Mouse (Mus musculus): ENCODE measurements at regions not wholly inside any gene's neighbourhood (a gene's known extent, or its start where the extent isn't known, plus 50 kb on each side); places are given as distances from the start of the nearest gene placed in this dataset.

GRCm38 (mm10) chr11:84760622-84761196, 58.6 kb downstream of the Mrm1 start:
- DNase-seq (ENCODE audit: extremely low spot score, low read depth, low spot score), result no peak

- DNase-seq (ENCODE audit: extremely low spot score, low read depth, low spot score), result no peak
Measured at GRCm38 (mm10) chr11:84759478-84759986, 59.8 kb downstream of the Mrm1 start.

- DNase-seq (ENCODE audit: extremely low spot score, low read depth, low spot score), result no peak
Measured at GRCm38 (mm10) chr11:84752007-84752406, 67.3 kb downstream of the Mrm1 start.

GRCm38 (mm10) chr11:84749490-84750349, 69.6 kb downstream of the Mrm1 start:
- DNase-seq (ENCODE audit: extremely low spot score, low read depth, low spot score), result no peak

DNA sequence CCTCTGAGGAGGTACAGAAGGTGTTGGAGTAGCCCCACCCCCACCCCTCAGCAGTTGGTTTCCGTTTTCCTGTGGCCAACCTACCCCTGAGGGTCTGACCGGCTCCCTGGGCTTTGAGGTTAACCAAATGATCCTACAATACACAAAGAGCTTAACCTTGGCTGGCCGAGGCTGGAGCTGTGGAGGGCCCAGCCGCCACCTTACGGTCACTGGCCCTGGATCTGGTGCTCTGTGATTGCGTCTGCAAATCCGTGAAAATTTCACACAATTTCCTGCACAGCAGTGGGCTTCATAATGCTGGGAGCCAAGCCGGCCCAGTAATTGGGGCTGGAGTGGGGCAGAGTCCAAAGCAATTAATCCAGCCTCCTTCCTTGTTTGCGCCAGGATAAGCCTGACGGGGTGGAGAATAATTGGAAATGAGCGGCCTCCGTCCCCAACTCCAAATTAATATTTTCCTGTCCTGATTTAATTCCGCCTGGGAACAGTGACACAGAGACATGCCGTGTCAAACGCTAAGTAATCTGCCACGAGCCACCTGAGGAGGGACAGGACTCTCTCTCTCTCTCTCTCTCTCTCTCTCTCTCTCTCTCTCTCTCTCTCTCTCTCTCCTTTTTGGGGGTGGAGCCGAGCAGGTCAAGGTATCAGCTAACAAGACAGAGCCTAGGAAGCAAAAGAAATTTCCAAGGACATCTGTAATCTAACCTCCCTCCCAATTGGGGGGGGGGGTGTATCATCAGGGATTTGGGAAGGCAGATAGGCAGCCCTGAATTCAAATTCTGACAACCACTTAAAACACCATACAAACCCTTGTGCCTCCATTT, 80.3 kb downstream of the Mrm1 start:
- no peak for DNase-seq (ENCODE audit: extremely low spot score, low read depth, low spot score)

DNA sequence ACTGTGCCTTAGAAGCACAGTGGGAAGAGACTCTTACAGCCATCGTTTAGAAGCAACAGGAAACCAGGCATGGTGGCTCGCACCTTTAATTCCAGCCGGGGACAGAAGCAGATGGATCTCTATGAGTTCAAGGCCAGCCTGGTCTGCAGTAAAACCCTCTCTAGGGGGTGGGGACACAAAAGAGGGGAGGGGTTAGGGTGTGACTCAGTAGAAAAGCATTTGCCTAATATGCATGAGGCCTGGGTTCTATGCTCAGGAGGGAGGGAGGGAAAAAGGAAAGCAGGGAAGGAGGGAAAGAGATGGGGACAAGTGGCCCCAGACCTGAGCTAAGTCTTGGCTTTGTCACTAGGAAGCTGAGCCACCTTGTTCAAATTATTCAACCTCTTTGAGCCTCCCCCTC, 81.2 kb downstream of the Mrm1 start:
- no peak for DNase-seq (ENCODE audit: extremely low spot score, low read depth, low spot score)

DNA sequence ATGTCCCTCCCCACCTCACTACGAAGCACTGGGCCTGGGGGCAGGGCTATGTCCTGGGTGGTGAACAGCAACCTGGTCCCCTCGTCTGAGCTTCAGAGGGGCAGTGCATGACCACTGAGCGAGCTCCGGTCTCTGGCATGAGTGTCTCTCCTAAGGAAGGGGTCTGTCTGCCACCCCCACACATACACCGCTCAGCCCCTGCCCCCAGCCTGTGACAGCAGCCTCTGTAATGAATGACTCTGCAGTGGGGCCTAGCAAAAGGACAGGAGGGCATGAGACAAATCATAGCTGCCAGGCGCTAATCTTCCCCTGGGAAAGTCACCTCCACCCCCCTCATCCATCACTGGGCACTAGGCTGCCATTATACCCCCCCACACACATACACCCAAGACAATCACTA, 87.4 kb downstream of the Mrm1 start:
- no peak for DNase-seq (ENCODE audit: extremely low spot score, low read depth, low spot score)

DNA sequence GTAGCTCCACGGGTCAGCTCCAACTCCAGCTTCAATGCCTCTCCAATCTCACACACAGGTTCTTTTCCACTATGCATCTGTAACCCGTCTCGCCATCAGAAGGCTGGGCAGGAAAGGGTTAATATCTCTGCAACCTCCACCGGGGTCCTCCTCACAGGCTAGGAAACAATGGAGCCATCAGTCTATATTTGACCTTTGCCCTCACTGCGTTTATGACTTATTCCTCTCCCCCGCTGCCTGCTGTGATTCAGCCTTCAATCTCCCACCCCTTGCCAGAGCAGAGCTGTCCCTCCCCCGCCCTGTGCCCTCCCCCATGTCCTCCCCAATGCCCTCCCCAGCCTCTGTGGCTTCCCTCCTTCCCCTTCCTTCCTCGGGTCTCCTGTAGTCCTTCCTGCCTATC, 89.1 kb downstream of the Mrm1 start:
- no peak for DNase-seq (ENCODE audit: extremely low spot score, low read depth, low spot score)

- no peak for DNase-seq (ENCODE audit: extremely low spot score, low read depth, low spot score)
Measured at GRCm38 (mm10) chr11:84729189-84729588, 90.1 kb downstream of the Mrm1 start.

- DNase-seq (ENCODE audit: extremely low spot score, low read depth, low spot score), result no peak
Measured at GRCm38 (mm10) chr11:84725936-84726613, 93.2 kb downstream of the Mrm1 start.

GRCm38 (mm10) chr11:84725177-84725792, 94.0 kb downstream of the Mrm1 start:
- no peak for DNase-seq (ENCODE audit: extremely low spot score, low read depth, low spot score)

GRCm38 (mm10) chr11:84724080-84724479, 95.2 kb downstream of the Mrm1 start:
- DNase-seq (ENCODE audit: extremely low spot score, low read depth, low spot score), result no peak

DNA sequence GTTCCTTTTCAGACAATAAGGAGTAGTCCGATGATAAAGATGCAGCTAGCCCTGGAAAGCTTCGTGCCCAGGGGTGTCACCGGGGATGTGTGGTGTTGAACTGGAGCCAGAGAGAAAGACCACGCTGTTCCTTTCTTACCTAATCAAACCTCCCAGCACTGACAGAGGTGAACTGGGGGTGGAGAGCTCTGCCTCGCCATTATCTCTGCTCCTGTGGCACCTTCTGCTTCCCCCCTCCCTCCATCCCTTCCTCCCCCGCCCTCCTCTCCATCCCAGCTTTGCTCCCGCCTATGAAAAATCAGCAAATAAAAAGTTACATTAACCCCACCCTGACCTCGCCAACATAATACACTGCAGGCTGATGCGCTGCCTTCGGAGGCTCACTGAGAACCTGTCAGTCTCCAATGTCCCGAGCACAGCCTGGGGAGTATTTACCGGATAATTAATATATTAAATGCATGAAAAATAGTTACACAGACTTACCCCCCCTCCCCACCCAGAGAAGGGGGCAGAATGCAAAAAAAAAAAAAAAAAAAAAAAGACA, 96.6 kb downstream of the Mrm1 start:
- no peak for DNase-seq (ENCODE audit: extremely low spot score, low read depth, low spot score)

DNA sequence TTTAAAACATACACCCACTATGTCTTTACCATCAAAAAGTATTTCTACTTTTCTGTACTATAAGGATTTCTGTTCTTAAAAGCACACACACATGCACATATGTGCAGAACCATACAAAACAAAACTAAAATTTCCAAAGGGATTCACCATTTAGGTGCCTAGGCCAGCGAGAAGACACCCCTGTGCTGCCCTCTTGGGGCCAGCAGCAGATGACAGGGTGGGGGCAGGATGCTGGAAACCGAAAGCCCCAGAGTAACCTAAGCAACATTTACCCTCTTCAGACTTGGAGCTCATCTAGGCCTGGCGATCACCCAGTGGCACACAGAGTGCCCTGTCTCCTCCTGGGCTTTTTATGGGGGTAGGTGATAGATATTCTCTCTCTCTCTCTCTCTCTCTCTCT, 97.3 kb downstream of the Mrm1 start:
- DNase-seq (ENCODE audit: extremely low spot score, low read depth, low spot score), result no peak

GRCm38 (mm10) chr11:84721150-84721549, 98.2 kb downstream of the Mrm1 start:
- DNase-seq (ENCODE audit: extremely low spot score, low read depth, low spot score), result no peak

DNA sequence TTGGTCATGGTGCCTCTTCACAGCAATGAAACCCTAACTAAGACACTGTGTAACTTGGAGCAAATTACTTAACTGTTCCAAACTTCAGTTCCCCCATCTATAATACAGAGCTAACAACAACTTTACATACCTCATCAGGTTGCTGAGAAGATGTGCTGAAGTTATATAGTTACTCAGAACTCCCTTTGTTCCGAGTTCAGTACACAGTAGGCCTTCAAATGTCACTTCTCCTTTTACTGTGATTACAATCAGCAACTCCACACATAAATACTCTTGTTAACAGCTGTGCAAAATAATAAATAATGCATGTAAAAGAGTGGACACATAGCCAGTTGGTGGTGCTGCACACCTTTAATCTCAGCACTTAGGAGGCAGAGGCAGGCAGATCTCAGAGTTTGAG, 99.5 kb downstream of the Mrm1 start:
- DNase-seq (ENCODE audit: extremely low spot score, low read depth, low spot score), result no peak

DNA sequence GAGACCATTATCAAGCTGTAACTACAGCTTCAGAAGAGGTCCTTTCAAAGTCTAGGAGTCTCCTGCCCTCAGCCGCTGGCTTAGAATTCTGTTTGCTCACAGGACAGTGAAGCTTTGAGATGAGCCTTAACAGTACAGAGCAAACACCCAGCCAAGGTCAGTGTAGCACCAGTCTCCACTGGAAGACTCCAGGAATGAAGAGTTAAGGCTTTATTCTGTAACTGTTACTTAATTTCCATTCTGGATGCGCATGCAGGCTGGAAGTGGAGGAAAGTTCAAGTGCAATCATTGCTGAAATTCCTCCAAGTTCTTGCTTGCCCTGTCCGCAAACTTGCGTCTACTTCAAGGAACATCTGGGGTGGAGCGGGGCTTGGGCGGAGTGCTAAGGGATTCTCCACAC, 106.6 kb downstream of the Mrm1 start:
- no peak for DNase-seq (ENCODE audit: extremely low spot score, low read depth, low spot score)

- no peak for DNase-seq (ENCODE audit: extremely low spot score, low read depth, low spot score)
Measured at GRCm38 (mm10) chr11:84711886-84712285, 107.4 kb downstream of the Mrm1 start.

- no peak for DNase-seq (ENCODE audit: extremely low spot score, low read depth, low spot score)
Measured at GRCm38 (mm10) chr11:84708222-84708730, 111.0 kb downstream of the Mrm1 start.

GRCm38 (mm10) chr11:84707772-84708171, 111.5 kb downstream of the Mrm1 start:
- no peak for DNase-seq (ENCODE audit: extremely low spot score, low read depth, low spot score)

Measured in hindlimb bud, embryonic 11.5 days (tissue).